ENCODE assay signal across 21 mouse cellular contexts in genomic region chr2:69414539-69414938, GRCm38 (mm10). TPM values are rescaled to one million over a fixed set of nuclear protein-coding genes. Genes with fewer than 3 reads are reported as not detected.
"Had no signal": no experiment of that assay in that cellular context is flagged by ENCODE, and none has a peak within 500 bp of the region (broad histone marks: within the 10 kb centered on the region; RNA-seq: fewer than 3 reads in every experiment).

No protein-coding gene starts in this region.

- H3K4me1 ChIP-seq: liver, embryonic 12.5 days; lung, embryonic 15.5 days; stomach, embryonic 15.5 days had no signal

- H3K9ac ChIP-seq: limb, embryonic 12.5 days; liver, embryonic 12.5 days; lung, embryonic 15.5 days; midbrain, embryonic 12.5 days; neural tube, embryonic 15.5 days; stomach, embryonic 15.5 days had no signal

- H3K4me3 ChIP-seq: limb, embryonic 12.5 days; liver, embryonic 12.5 days; lung, embryonic 15.5 days; midbrain, embryonic 12.5 days; neural tube, embryonic 15.5 days; stomach, embryonic 15.5 days had no signal

- DNase-seq: kidney, adult 8-10 months; layer of hippocampus, adult 9-11 months; layer of hippocampus, postnatal 36 days; lung, postnatal 14 days; retina, postnatal 1 day; right cerebral cortex, postnatal 14 days; thymus, adult 2 months; thymus, postnatal 36 days had no signal

- H3K36me3 ChIP-seq: limb, embryonic 12.5 days; liver, embryonic 12.5 days; lung, embryonic 15.5 days; midbrain, embryonic 12.5 days; neural tube, embryonic 15.5 days; stomach, embryonic 15.5 days had no signal

- H3K9me3 ChIP-seq: limb, embryonic 12.5 days; liver, embryonic 12.5 days; lung, embryonic 15.5 days; midbrain, embryonic 12.5 days; neural tube, embryonic 15.5 days; stomach, embryonic 15.5 days had no signal

- H3K4me2 ChIP-seq: limb, embryonic 12.5 days; liver, embryonic 12.5 days; lung, embryonic 15.5 days; midbrain, embryonic 12.5 days; neural tube, embryonic 15.5 days; stomach, embryonic 15.5 days had no signal

- H3K27ac ChIP-seq: limb, embryonic 12.5 days; liver, embryonic 12.5 days; lung, embryonic 15.5 days; midbrain, embryonic 12.5 days; neural tube, embryonic 15.5 days; stomach, embryonic 15.5 days had no signal

- H3K27me3 ChIP-seq: limb, embryonic 12.5 days; lung, embryonic 15.5 days; neural tube, embryonic 15.5 days; stomach, embryonic 15.5 days had no signal

- ATAC-seq: inflammation-experienced regulatory T-cells, adult 6 months; intestine, postnatal 0 days; liver, embryonic 12.5 days; midbrain, embryonic 16.5 days had no signal

RNA-seq across cellular contexts. Expression of gene Dhrs9, which starts 34.3 kb away (rescaled TPM):
- total RNA-seq: layer of hippocampus, adult 18-20 months; layer of hippocampus, postnatal 36 days had no signal
- polyA plus RNA-seq: inflammation-experienced regulatory T-cells, adult 6 months; kidney, embryonic 16.5 days; limb, embryonic 12.5 days; lung, embryonic 15.5 days; midbrain, embryonic 12.5 days; midbrain, embryonic 16.5 days; neural tube, embryonic 11.5 days; neural tube, embryonic 15.5 days; testis, adult 2 months had no signal
